ENCODE assay signal across 8 mouse cellular contexts in the genomic region with DNA sequence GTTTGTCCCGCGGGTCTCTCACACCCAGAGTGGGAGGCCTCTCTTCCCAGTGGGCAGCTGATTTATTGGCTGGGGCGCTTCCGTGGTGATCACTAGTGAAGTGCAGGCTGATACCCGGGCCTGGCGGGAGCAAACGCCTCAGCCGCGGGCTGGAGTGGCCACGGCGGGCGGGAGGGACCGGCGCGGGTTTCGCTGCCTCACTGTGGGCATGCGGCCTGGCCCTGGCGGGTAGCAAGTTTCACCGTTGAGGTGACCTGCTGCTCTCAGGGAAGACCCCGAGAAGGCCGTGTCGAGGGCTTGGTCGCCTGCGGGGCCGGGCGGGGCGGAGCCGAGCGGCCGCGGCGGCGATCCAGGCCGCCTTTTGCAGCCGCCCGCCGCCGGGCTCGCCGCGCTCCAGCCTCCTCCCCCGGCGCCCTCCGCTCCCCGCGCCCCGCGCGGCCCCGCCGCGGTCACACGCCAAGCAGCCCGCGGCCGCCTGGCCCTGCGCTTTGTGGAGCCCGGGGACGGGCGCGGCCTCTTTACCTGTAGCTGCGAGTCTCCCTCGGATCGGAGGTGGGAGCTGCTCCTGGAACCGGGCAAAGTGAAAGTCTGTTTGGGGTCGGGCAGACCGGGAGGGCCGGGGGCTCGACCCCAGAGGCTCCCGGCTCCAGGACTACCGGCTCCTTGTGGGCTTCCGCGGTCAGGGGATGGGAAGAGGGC.
A peak's percentile ranks its signal among the peaks of the same experiment; 100 is the strongest.
DNase-seq lines count a peak whose midpoint lies in the region; ATAC-seq and TF ChIP-seq lines count a peak whose summit lies in the region.

No protein-coding gene starts in this region.

- H3K4me3 ChIP-seq in cortical plate, adult 2 months (ENCODE audit: insufficient read depth, low read length) = peak overlapping the region; percentile 90
- H3K4me3 ChIP-seq in hindbrain, postnatal 0 days (ENCODE audit: low read length) = peak overlapping the region; percentile 95

- no peaks in the 10 kb centered on the region for H3K27me3 ChIP-seq in hindbrain, postnatal 0 days (ENCODE audit: insufficient read depth, low read length)

- peaks cover 14% of the 10 kb centered on the region for H3K4me1 ChIP-seq in cortical plate, adult 2 months (ENCODE audit: control insufficient read depth, insufficient read depth, low read length)
- H3K4me1 ChIP-seq in hindbrain, postnatal 0 days (ENCODE audit: insufficient read depth, low read length) = peaks cover 20% of the 10 kb centered on the region; the same call in 1 of the 2 replicates

- no peaks in the 10 kb centered on the region for H3K9me3 ChIP-seq in hindbrain, postnatal 0 days (ENCODE audit: low read length)

- TF ChIP-seq CTCF in cortical plate, adult 2 months (IDR thresholded peaks at IDR 0.05; ENCODE audit: extremely low read depth, insufficient read depth, low read length) = no peak
- no peak for TF ChIP-seq CTCF in hindbrain, postnatal 0 days (IDR thresholded peaks at IDR 0.05; ENCODE audit: low read depth)

- intact Hi-C loops in left cerebral cortex, postnatal 36 days (cut with DNase I) = no loop called here

- H3K9ac ChIP-seq in hindbrain, postnatal 0 days (replicated peaks; ENCODE audit: low read length) = peak overlapping the region; percentile 85

- peak overlapping the region; percentile 91 for H3K4me2 ChIP-seq in hindbrain, postnatal 0 days (ENCODE audit: low read depth, low read length)

- peak overlapping the region; percentile 99 for H3K27ac ChIP-seq in cortical plate, adult 2 months (ENCODE audit: insufficient read depth, low read length)
- H3K27ac ChIP-seq in hindbrain, postnatal 0 days = peak overlapping the region; percentile 95

- DNase-seq in adrenal gland, adult (ENCODE audit: inconsistent age in 2 of 2, low spot score in 1 of 2) = peak; percentile 84 to 96
- DNase-seq in gastrocnemius, adult 8-10 months (ENCODE audit: low spot score in 2 of 2) = peak; percentile 67 to 76
- DNase-seq in hindbrain, postnatal 0 days (ENCODE audit: low spot score) = peak; percentile 84
- peak; percentile 75 to 79 for DNase-seq in left cerebral cortex, postnatal 36 days (ENCODE audit: low spot score in 2 of 2)
- peak; percentile 80 for DNase-seq in right cerebral cortex, postnatal 25 days
- DNase-seq in urinary bladder, postnatal 25 days (ENCODE audit: low spot score) = peak; percentile 68

- no peaks in the 10 kb centered on the region for H3K36me3 ChIP-seq in hindbrain, postnatal 0 days (ENCODE audit: insufficient read depth, low read length)

- TF ChIP-seq POLR2A in cortical plate, adult 2 months (IDR thresholded peaks at IDR 0.05; ENCODE audit: extremely low read depth, insufficient read depth, low read length) = 0 out of 2 replicates have a peak, but pooled peaks have one; percentile 6

- peak; percentile 93 for ATAC-seq in hindbrain, postnatal 0 days
- peak; percentile 64 for ATAC-seq in megakaryocyte-erythroid progenitor cell, adult 5-6 weeks (replicated peaks; ENCODE audit: low FRiP score, low TSS enrichment, poor library complexity, severe bottlenecking)

- under 1% methylated on average over 70 of the region's 73 CpGs for WGBS in hindbrain, postnatal 0 days

Comparison
In these comparisons a context has a peak if more than half of its experiments do, and no peak if none do; other contexts are left out.
1. Peak in every context shown above with its lines: DNase-seq, ATAC-seq, H3K4me3 ChIP-seq and H3K27ac ChIP-seq.